Mouse (Mus musculus): ENCODE results near the gene Rapgef4. TPM values are rescaled to one million over a fixed set of nuclear protein-coding genes. Genes with fewer than 3 reads are reported as not detected.

Gene Rapgef4
- polyA plus RNA-seq, 1 experiment from 2014 or later, result 16.7 TPM

GRCm38 (mm10) chr2:72038651-72039251 lies 57.7 kb downstream of the Rapgef4 start:
- H3K27ac ChIP-seq, result no peak overlapping the region
- 48% methylated on average over 18 of the region's 18 CpGs for WGBS
- peaks cover 19% of the 10 kb centered on the region for H3K27me3 ChIP-seq

GRCm38 (mm10) chr2:72039522-72040045 lies 58.5 kb downstream of the Rapgef4 start:
- Histone ChIP-seq H3K27me3 (peaks cover 19% of the 10 kb centered on the region), H3K36me3 (no peaks in the 10 kb centered on the region), H3K4me2 (no peak overlapping the region), H3K4me3 (no peak overlapping the region), H3K9ac (no peak overlapping the region), H3K27ac (no peak overlapping the region), H3K4me1 (replicated peaks) (peaks cover 1% of the 10 kb centered on the region; the same call in 1 of the 2 replicates), H3K9me3 (no peaks in the 10 kb centered on the region)
- WGBS, result 29% methylated on average over 8 of the region's 8 CpGs
- no peak for ATAC-seq (ENCODE audit: low FRiP score)

More at GRCm38 (mm10) chr2:72038651-72039251, 57.7 kb downstream of the Rapgef4 start:
- no peak overlapping the region for H3K4me3 ChIP-seq
- H3K9me3 ChIP-seq, result no peaks in the 10 kb centered on the region
- H3K36me3 ChIP-seq, result no peaks in the 10 kb centered on the region
- no peaks in the 10 kb centered on the region; the same call in 1 of the 2 replicates for H3K4me1 ChIP-seq (replicated peaks)
- ATAC-seq (ENCODE audit: low FRiP score), result no peak
- H3K4me2 ChIP-seq, result no peak overlapping the region
- H3K9ac ChIP-seq, result no peak overlapping the region

- Histone ChIP-seq H3K36me3 (no peaks in the 10 kb centered on the region), H3K4me2 (no peak overlapping the region), H3K9ac (no peak overlapping the region), H3K9me3 (no peaks in the 10 kb centered on the region), H3K4me3 (no peak overlapping the region), H3K4me1 (replicated peaks) (peaks cover 14% of the 10 kb centered on the region), H3K27ac (no peak overlapping the region), H3K27me3 (peaks cover 19% of the 10 kb centered on the region; the same call in 1 of the 2 replicates)
- WGBS, result 92% methylated on average over 6 of the region's 6 CpGs
- ATAC-seq (ENCODE audit: low FRiP score), result no peak
Observed at GRCm38 (mm10) chr2:72041087-72041486, 60.0 kb downstream of the Rapgef4 start.

- Histone ChIP-seq H3K4me2 (no peak overlapping the region), H3K9me3 (no peaks in the 10 kb centered on the region), H3K4me3 (no peak overlapping the region), H3K4me1 (replicated peaks) (peaks cover 22% of the 10 kb centered on the region), H3K36me3 (no peaks in the 10 kb centered on the region), H3K27me3 (peaks cover 14% of the 10 kb centered on the region; the same call in 1 of the 2 replicates), H3K27ac (no peak overlapping the region), H3K9ac (no peak overlapping the region)
- 89% methylated on average over 10 of the region's 10 CpGs for WGBS
- no peak for ATAC-seq (ENCODE audit: low FRiP score)
Observed at GRCm38 (mm10) chr2:72042093-72042492, 61.1 kb downstream of the Rapgef4 start.

- H3K4me2 ChIP-seq, result no peak overlapping the region
- WGBS, result 62% methylated on average over 6 of the region's 6 CpGs
- H3K9ac ChIP-seq, result no peak overlapping the region
- no peak overlapping the region for H3K4me3 ChIP-seq
- no peak overlapping the region for H3K27ac ChIP-seq
- peaks cover 23% of the 10 kb centered on the region for H3K4me1 ChIP-seq (replicated peaks)
- no peak for ATAC-seq (ENCODE audit: low FRiP score)
- peaks cover 8% of the 10 kb centered on the region; the same call in 1 of the 2 replicates for H3K27me3 ChIP-seq
- H3K36me3 ChIP-seq, result no peaks in the 10 kb centered on the region
- no peaks in the 10 kb centered on the region for H3K9me3 ChIP-seq
Observed at GRCm38 (mm10) chr2:72044191-72044590, 63.2 kb downstream of the Rapgef4 start.

GRCm38 (mm10) chr2:72045024-72045423 lies 64.0 kb downstream of the Rapgef4 start:
- Histone ChIP-seq H3K4me3 (no peak overlapping the region), H3K4me2 (no peak overlapping the region), H3K9ac (no peak overlapping the region), H3K4me1 (replicated peaks) (peaks cover 23% of the 10 kb centered on the region), H3K27me3 (peaks cover 8% of the 10 kb centered on the region; the same call in 1 of the 2 replicates), H3K36me3 (no peaks in the 10 kb centered on the region), H3K9me3 (no peaks in the 10 kb centered on the region), H3K27ac (no peak overlapping the region)
- no peak for ATAC-seq (ENCODE audit: low FRiP score)
- WGBS, result 61% methylated on average over 8 of the region's 8 CpGs

GRCm38 (mm10) chr2:72045659-72046058 lies 64.6 kb downstream of the Rapgef4 start:
- no peak for ATAC-seq (ENCODE audit: low FRiP score)
- H3K27me3 ChIP-seq, result peaks cover 5% of the 10 kb centered on the region; the same call in 1 of the 2 replicates
- H3K9ac ChIP-seq, result no peak overlapping the region
- H3K27ac ChIP-seq, result peak overlapping the region; percentile 58; the same call in 1 of the 2 replicates
- H3K9me3 ChIP-seq, result no peaks in the 10 kb centered on the region
- H3K4me3 ChIP-seq, result no peak overlapping the region
- WGBS, result 42% methylated on average over 11 of the region's 11 CpGs
- no peaks in the 10 kb centered on the region for H3K36me3 ChIP-seq
- no peak overlapping the region for H3K4me2 ChIP-seq
- peaks cover 23% of the 10 kb centered on the region for H3K4me1 ChIP-seq (replicated peaks)

GRCm38 (mm10) chr2:72050451-72050850 lies 69.4 kb downstream of the Rapgef4 start:
- WGBS, result 54% methylated on average over 7 of the region's 7 CpGs
- no peak overlapping the region for H3K27ac ChIP-seq
- ATAC-seq (ENCODE audit: low FRiP score), result no peak

GRCm38 (mm10) chr2:72054280-72054679 lies 73.2 kb downstream of the Rapgef4 start:
- Histone ChIP-seq H3K4me2 (no peak overlapping the region), H3K36me3 (no peaks in the 10 kb centered on the region), H3K4me1 (replicated peaks) (peaks cover 6% of the 10 kb centered on the region), H3K4me3 (no peak overlapping the region), H3K9me3 (no peaks in the 10 kb centered on the region), H3K27ac (no peak overlapping the region), H3K27me3 (no peaks in the 10 kb centered on the region), H3K9ac (no peak overlapping the region)
- 81% methylated on average over 5 of the region's 5 CpGs for WGBS
- no peak for ATAC-seq (ENCODE audit: low FRiP score)

More at GRCm38 (mm10) chr2:72050451-72050850, 69.4 kb downstream of the Rapgef4 start:
- Histone ChIP-seq H3K4me2 (no peak overlapping the region), H3K27me3 (no peaks in the 10 kb centered on the region), H3K9ac (no peak overlapping the region), H3K4me1 (replicated peaks) (peaks cover 17% of the 10 kb centered on the region), H3K4me3 (no peak overlapping the region), H3K36me3 (no peaks in the 10 kb centered on the region), H3K9me3 (no peaks in the 10 kb centered on the region)

- H3K9ac ChIP-seq, result no peak overlapping the region
- ATAC-seq (ENCODE audit: low FRiP score), result no peak
- no peaks in the 10 kb centered on the region for H3K9me3 ChIP-seq
- H3K4me2 ChIP-seq, result no peak overlapping the region
- H3K4me1 ChIP-seq (replicated peaks), result peaks cover 6% of the 10 kb centered on the region
- no peak overlapping the region for H3K27ac ChIP-seq
- WGBS, result 72% methylated on average over 6 of the region's 6 CpGs
- no peaks in the 10 kb centered on the region for H3K27me3 ChIP-seq
- no peaks in the 10 kb centered on the region for H3K36me3 ChIP-seq
- no peak overlapping the region for H3K4me3 ChIP-seq
Observed at GRCm38 (mm10) chr2:72054736-72055135, 73.7 kb downstream of the Rapgef4 start.

- ATAC-seq (ENCODE audit: low FRiP score), result no peak
- WGBS, result 76% methylated on average over 5 of the region's 5 CpGs
- Histone ChIP-seq H3K4me3 (0 out of 2 replicates have a peak overlapping the region, but pooled peaks have one; percentile 4), H3K9ac (no peak overlapping the region), H3K27me3 (no peaks in the 10 kb centered on the region), H3K4me1 (replicated peaks) (peaks cover 6% of the 10 kb centered on the region), H3K36me3 (no peaks in the 10 kb centered on the region), H3K4me2 (peak overlapping the region; percentile 10; the same call in 1 of the 2 replicates), H3K9me3 (no peaks in the 10 kb centered on the region), H3K27ac (peak overlapping the region; percentile 40; the same call in 1 of the 2 replicates)
Observed at GRCm38 (mm10) chr2:72055476-72055875, 74.4 kb downstream of the Rapgef4 start.

GRCm38 (mm10) chr2:72056081-72056874 lies 75.2 kb downstream of the Rapgef4 start:
- WGBS, result 63% methylated on average over 11 of the region's 11 CpGs
- Histone ChIP-seq H3K36me3 (no peaks in the 10 kb centered on the region), H3K4me3 (no peak overlapping the region), H3K27ac (peak overlapping the region; percentile 58; the same call in 1 of the 2 replicates), H3K27me3 (no peaks in the 10 kb centered on the region), H3K4me2 (peak overlapping the region; percentile 23; the same call in 1 of the 2 replicates), H3K4me1 (replicated peaks) (peaks cover 6% of the 10 kb centered on the region), H3K9ac (no peak overlapping the region), H3K9me3 (no peaks in the 10 kb centered on the region)
- ATAC-seq (ENCODE audit: low FRiP score), result no peak
